Mouse (Mus musculus) cerebellum, adult 2 months (tissue): ENCODE measurements around the gene Pappa2. TPM values are rescaled to one million over a fixed set of nuclear protein-coding genes. Genes with fewer than 3 reads are reported as not detected.

Source experiments
- DNase-seq, 2 experiments: peaks; one replicate each; pipeline ENCODE4 v3.0.0; 2021
- H3K27ac ChIP-seq: fragments of 200-500 bp; 2 replicates; pipeline ENCODE4 v1.5.1; 2012; ENCODE audit warnings: low read length, control low read depth, inconsistent platforms; ENCODE audit not compliant: insufficient read depth
- H3K27me3 ChIP-seq: fragments of 200-500 bp; 2 replicates; pipeline ENCODE4 v1.6.1; 2012; ENCODE audit warnings: inconsistent platforms, mild to moderate bottlenecking, low read length, moderate library complexity; ENCODE audit not compliant: control insufficient read depth, insufficient read depth
- H3K4me1 ChIP-seq: fragments of 200-500 bp; 2 replicates; pipeline ENCODE4 v1.6.1; 2011; ENCODE audit warnings: low read length; ENCODE audit not compliant: control insufficient read depth, insufficient read depth
- H3K4me3 ChIP-seq: fragments of 200-500 bp; replicated peaks from 2 replicates; pipeline ENCODE3; 2011; ENCODE audit warnings: mild to moderate bottlenecking, low read depth, low read length, control low read depth; ENCODE audit not compliant: insufficient read depth
- CTCF ChIP-seq: fragments of 200-500 bp; IDR thresholded peaks from 2 replicates; pipeline ENCODE4 v1.5.1; 2011; ENCODE audit warnings: low read depth, mild to moderate bottlenecking, control low read depth, low read length, moderate library complexity, borderline replicate concordance; ENCODE audit not compliant: insufficient read depth
- POLR2A ChIP-seq: fragments of 200-500 bp; IDR thresholded peaks from 2 replicates; pipeline ENCODE4 v1.6.1; 2011; ENCODE audit warnings: low read length, control low read depth, borderline replicate concordance; ENCODE audit not compliant: insufficient read depth
- WGBS: fragments of 180-500 bp; shearing (Covaris S2); methylation state at CpG from one replicate; pipeline ENCODE4 v1.1.7; 2018; 5-methylcytosine and 5-hydroxymethylcytosine counted together
- polyA plus RNA-seq: library from polyadenylated mRNA; depleted of rRNA; stranded (reverse); fragments of >200 nt; gene quantifications from 2 replicates; pipeline ENCODE4 v1.2.3, GENCODE M21; 2012

Pappa2 gene
- polyA plus RNA-seq, 1 experiment, result 0.31 TPM

GRCm38 (mm10) chr1:158748356-158749096 lies 231.8 kb downstream of the Pappa2 start:
- 13% methylated on average over 10 of the region's 10 CpGs for WGBS
- Histone ChIP-seq H3K27me3 (no peaks in the 10 kb centered on the region), H3K4me1 (peaks cover 11% of the 10 kb centered on the region; the same call in 1 of the 2 replicates), H3K27ac (peak overlapping the region; percentile 85), H3K4me3 (no peak overlapping the region)
- TF ChIP-seq CTCF (no peak), POLR2A (peak; percentile 28; the same call in 1 of the 2 replicates)
- peak; percentile 66 to 86 for DNase-seq

- H3K4me3 ChIP-seq, result no peak overlapping the region
- H3K27ac ChIP-seq, result no peak overlapping the region
- H3K4me1 ChIP-seq, result no peaks in the 10 kb centered on the region
- no peak for TF ChIP-seq CTCF
- TF ChIP-seq POLR2A, result no peak
- no peak for DNase-seq
- WGBS, result 52% methylated on average over 5 of the region's 5 CpGs
- H3K27me3 ChIP-seq, result no peaks in the 10 kb centered on the region
Measured at GRCm38 (mm10) chr1:158741449-158741848, 238.8 kb downstream of the Pappa2 start.

- 92% methylated on average over 5 of the region's 5 CpGs for WGBS
- Histone ChIP-seq H3K4me1 (no peaks in the 10 kb centered on the region), H3K4me3 (no peak overlapping the region), H3K27ac (no peak overlapping the region), H3K27me3 (no peaks in the 10 kb centered on the region)
- no peak for DNase-seq
- no peak for TF ChIP-seq POLR2A
- no peak for TF ChIP-seq CTCF
Measured at GRCm38 (mm10) chr1:158740949-158741348, 239.3 kb downstream of the Pappa2 start.

GRCm38 (mm10) chr1:158740161-158740766 lies 240.0 kb downstream of the Pappa2 start:
- TF ChIP-seq POLR2A (no peak), CTCF (no peak)
- Histone ChIP-seq H3K27me3 (no peaks in the 10 kb centered on the region), H3K4me1 (no peaks in the 10 kb centered on the region), H3K4me3 (no peak overlapping the region), H3K27ac (no peak overlapping the region)
- WGBS, result 84% methylated on average over 6 of the region's 6 CpGs
- no peak for DNase-seq

- WGBS, result 32% methylated on average over 5 of the region's 5 CpGs
- DNase-seq, result no peak
Measured at GRCm38 (mm10) chr1:158739132-158739919, 241.0 kb downstream of the Pappa2 start.

GRCm38 (mm10) chr1:158732868-158733496 lies 247.3 kb downstream of the Pappa2 start:
- 49% methylated on average over 4 of the region's 4 CpGs for WGBS
- H3K27me3 ChIP-seq, result no peaks in the 10 kb centered on the region
- DNase-seq, result no peak

More at GRCm38 (mm10) chr1:158739132-158739919, 241.0 kb downstream of the Pappa2 start:
- TF ChIP-seq CTCF, result no peak
- no peak for TF ChIP-seq POLR2A
- Histone ChIP-seq H3K27me3 (no peaks in the 10 kb centered on the region), H3K4me1 (no peaks in the 10 kb centered on the region), H3K4me3 (no peak overlapping the region), H3K27ac (no peak overlapping the region)

GRCm38 (mm10) chr1:158713301-158714095 lies 266.8 kb downstream of the Pappa2 start:
- Histone ChIP-seq H3K4me3 (no peak overlapping the region), H3K4me1 (no peaks in the 10 kb centered on the region), H3K27ac (no peak overlapping the region), H3K27me3 (no peaks in the 10 kb centered on the region)
- TF ChIP-seq CTCF (peak; percentile 68), POLR2A (no peak)
- WGBS, result 58% methylated on average over 5 of the region's 5 CpGs
- DNase-seq, result peak; percentile 19 to 33

More at GRCm38 (mm10) chr1:158732868-158733496, 247.3 kb downstream of the Pappa2 start:
- Histone ChIP-seq H3K4me1 (no peaks in the 10 kb centered on the region), H3K27ac (no peak overlapping the region), H3K4me3 (no peak overlapping the region)
- TF ChIP-seq CTCF (no peak), POLR2A (no peak)
